Mouse (Mus musculus): ENCODE measurements around the gene Zbtb43. TPM values are rescaled to one million over a fixed set of nuclear protein-coding genes. Genes with fewer than 3 reads are reported as not detected.

The Zbtb43 gene
- polyA plus RNA-seq, 1 experiment, result 17.8 TPM

DNA sequence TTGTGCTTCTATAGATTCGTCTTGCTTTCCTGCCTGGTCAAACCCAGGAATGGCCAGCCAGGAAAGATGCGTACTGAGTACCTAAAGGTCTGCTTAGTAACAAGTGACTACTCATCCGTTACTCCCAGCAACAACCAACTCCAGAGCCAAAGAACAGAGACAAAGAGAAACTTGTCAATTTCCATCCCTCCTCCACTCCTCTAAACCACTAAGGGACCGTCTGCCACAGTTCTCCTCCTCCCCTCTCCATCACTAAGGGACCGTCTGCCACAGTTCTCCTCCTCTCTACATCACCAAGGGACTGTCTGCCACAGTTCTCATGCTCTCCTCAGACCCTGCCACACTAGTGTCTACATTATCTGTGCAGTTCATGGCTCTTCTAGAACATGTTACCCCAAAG, 3.1 kb downstream of the Zbtb43 start:
- no peaks in the 10 kb centered on the region for H3K27me3 ChIP-seq (ENCODE audit: control insufficient read depth, insufficient read depth, low read length)
- DNase-seq, result no peak
- WGBS, result 41% methylated on average over 5 of the region's 5 CpGs
- H3K4me3 ChIP-seq (replicated peaks; ENCODE audit: insufficient read depth, low read depth, low read length), result no peak overlapping the region
- H3K4me1 ChIP-seq (ENCODE audit: control insufficient read depth, insufficient read depth, low read length), result peaks cover 6% of the 10 kb centered on the region; the same call in 1 of the 2 replicates
- TF ChIP-seq CTCF (IDR thresholded peaks at IDR 0.05; ENCODE audit: borderline replicate concordance, insufficient read depth, low read depth, low read length), result no peak
- no peak for TF ChIP-seq POLR2A (IDR thresholded peaks at IDR 0.05; ENCODE audit: borderline replicate concordance, insufficient read depth, low read length)
- no peak overlapping the region for H3K27ac ChIP-seq (ENCODE audit: insufficient read depth, low read length)

DNA sequence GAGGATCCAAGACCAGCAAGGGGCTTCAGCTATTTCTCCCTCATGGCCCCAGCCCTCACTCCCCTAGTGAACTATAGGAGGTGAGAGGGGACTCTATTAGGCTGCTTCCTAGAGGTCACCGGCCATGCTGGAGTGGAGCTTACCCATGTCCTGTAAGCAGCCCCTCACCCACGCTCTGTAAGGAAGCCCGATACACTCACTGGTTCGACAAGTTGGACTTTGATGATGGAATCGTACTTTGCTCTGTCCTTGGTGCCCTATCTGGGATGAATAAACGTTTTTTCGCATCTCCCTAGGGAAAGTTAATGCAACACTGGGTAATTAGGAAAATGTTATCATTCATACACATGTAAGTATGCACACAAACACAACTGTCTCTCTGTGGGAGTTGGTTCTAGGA, 6.3 kb downstream of the Zbtb43 start:
- TF ChIP-seq CTCF (IDR thresholded peaks at IDR 0.05; ENCODE audit: borderline replicate concordance, insufficient read depth, low read depth, low read length), result no peak
- H3K27ac ChIP-seq (ENCODE audit: insufficient read depth, low read length), result no peak overlapping the region
- peaks cover 6% of the 10 kb centered on the region; the same call in 1 of the 2 replicates for H3K4me1 ChIP-seq (ENCODE audit: control insufficient read depth, insufficient read depth, low read length)
- H3K4me3 ChIP-seq (replicated peaks; ENCODE audit: insufficient read depth, low read depth, low read length), result no peak overlapping the region
- WGBS, result 91% methylated on average over 7 of the region's 7 CpGs
- DNase-seq, result no peak
- H3K27me3 ChIP-seq (ENCODE audit: control insufficient read depth, insufficient read depth, low read length), result no peaks in the 10 kb centered on the region

DNA sequence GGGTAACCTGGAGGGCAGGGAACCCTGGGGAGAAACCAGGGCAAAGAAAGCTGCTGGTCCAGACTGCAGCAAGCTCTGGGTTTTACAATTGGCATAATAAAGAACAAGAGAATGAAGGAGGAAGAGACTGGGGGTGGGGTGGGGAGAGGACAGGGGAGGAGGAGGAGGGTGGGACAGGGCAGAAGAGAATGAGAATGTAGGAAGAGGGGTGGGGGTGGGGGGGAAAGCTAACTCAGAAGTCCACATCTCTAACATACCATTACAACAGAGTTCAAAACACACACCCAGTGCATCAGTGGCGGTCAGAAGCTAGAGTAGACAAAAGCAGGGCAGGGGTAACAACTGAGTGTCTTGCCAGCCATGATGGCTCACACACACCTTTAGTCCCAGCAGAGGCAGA, 7.3 kb downstream of the Zbtb43 start:
- TF ChIP-seq POLR2A (IDR thresholded peaks at IDR 0.05; ENCODE audit: borderline replicate concordance, insufficient read depth, low read length), result no peak
- no peak for TF ChIP-seq CTCF (IDR thresholded peaks at IDR 0.05; ENCODE audit: borderline replicate concordance, insufficient read depth, low read depth, low read length)
- Histone ChIP-seq H3K27ac (ENCODE audit: insufficient read depth, low read length) (no peak overlapping the region), H3K4me3 (replicated peaks; ENCODE audit: insufficient read depth, low read depth, low read length) (no peak overlapping the region), H3K27me3 (ENCODE audit: control insufficient read depth, insufficient read depth, low read length) (no peaks in the 10 kb centered on the region), H3K4me1 (ENCODE audit: control insufficient read depth, insufficient read depth, low read length) (peaks cover 3% of the 10 kb centered on the region; the same call in 1 of the 2 replicates)
- no peak for DNase-seq
- WGBS, result 80% methylated on average over 1 of the region's 1 CpGs

DNA sequence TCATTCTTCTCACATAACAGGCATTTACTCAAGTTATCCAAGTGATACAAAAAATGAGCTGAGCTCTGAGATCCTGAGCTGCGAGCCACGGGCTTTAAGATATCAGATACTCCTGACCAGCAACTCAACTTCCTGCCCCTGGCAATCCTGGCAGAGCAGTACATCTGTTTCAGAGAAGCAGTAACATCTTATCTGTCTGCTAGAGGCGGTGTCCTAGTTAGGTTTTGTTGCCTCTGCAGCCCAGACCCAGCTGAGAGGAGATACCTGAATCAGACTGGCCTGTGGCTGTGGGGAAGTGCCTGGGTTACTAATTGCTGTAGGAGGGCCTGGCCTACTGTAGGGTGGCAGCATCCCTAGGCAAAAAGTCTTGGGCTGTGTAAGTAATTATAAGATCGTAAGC, 8.7 kb downstream of the Zbtb43 start:
- TF ChIP-seq POLR2A (IDR thresholded peaks at IDR 0.05; ENCODE audit: borderline replicate concordance, insufficient read depth, low read length), result no peak
- DNase-seq, result no peak
- no peaks in the 10 kb centered on the region for H3K27me3 ChIP-seq (ENCODE audit: control insufficient read depth, insufficient read depth, low read length)
- WGBS, result 93% methylated on average over 4 of the region's 4 CpGs
- H3K4me3 ChIP-seq (replicated peaks; ENCODE audit: insufficient read depth, low read depth, low read length), result no peak overlapping the region
- H3K4me1 ChIP-seq (ENCODE audit: control insufficient read depth, insufficient read depth, low read length), result no peaks in the 10 kb centered on the region
- H3K27ac ChIP-seq (ENCODE audit: insufficient read depth, low read length), result no peak overlapping the region

DNA sequence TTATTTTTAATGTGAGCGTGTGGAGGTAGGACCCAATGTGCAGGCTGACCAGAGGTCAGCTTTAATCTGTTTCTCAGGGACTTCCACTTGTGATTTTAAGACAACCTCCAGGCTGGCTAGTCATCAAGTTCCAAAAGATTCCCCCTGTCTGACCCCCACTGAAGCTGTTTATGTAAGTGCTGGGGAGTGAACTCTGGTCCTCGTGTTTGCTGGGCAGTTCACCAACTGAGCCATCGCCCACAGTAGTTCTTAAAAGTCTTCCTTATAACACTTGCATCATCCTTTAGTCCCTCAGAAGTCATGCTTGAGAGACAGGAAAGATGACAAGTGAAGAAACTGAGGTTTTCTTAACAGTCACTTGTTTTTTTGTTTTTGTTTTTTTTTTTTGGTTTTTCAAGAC, 11.7 kb downstream of the Zbtb43 start:
- no peak for TF ChIP-seq CTCF (IDR thresholded peaks at IDR 0.05; ENCODE audit: borderline replicate concordance, insufficient read depth, low read depth, low read length)
- TF ChIP-seq POLR2A (IDR thresholded peaks at IDR 0.05; ENCODE audit: borderline replicate concordance, insufficient read depth, low read length), result no peak
- Histone ChIP-seq H3K27me3 (ENCODE audit: control insufficient read depth, insufficient read depth, low read length) (no peaks in the 10 kb centered on the region), H3K4me3 (replicated peaks; ENCODE audit: insufficient read depth, low read depth, low read length) (no peak overlapping the region), H3K27ac (ENCODE audit: insufficient read depth, low read length) (no peak overlapping the region), H3K4me1 (ENCODE audit: control insufficient read depth, insufficient read depth, low read length) (no peaks in the 10 kb centered on the region; the same call in 1 of the 2 replicates)
- no peak for DNase-seq
- WGBS, result 77% methylated on average over 3 of the region's 3 CpGs

DNA sequence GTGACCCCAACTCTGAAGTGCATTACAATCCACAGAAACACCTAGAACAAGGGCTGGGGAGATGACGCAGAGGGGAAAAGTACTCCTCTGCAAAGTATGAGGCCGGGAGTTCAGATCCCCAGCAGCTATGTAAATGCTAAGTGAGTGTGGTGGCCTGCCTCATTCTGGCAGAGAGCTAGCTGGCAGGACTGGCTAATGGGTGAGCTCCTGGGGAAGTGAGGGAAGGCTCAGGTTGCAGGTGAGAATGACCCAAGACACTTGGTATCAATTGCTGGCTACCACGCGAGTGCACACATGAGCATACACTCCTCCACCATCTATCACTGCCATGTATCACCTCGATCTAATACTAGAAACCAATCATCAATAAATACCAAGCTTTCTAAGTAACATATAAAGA, 12.1 kb downstream of the Zbtb43 start:
- TF ChIP-seq CTCF (IDR thresholded peaks at IDR 0.05; ENCODE audit: borderline replicate concordance, insufficient read depth, low read depth, low read length) (no peak), POLR2A (IDR thresholded peaks at IDR 0.05; ENCODE audit: borderline replicate concordance, insufficient read depth, low read length) (no peak)
- no peaks in the 10 kb centered on the region for H3K27me3 ChIP-seq (ENCODE audit: control insufficient read depth, insufficient read depth, low read length)
- H3K27ac ChIP-seq (ENCODE audit: insufficient read depth, low read length), result no peak overlapping the region
- no peaks in the 10 kb centered on the region; the same call in 1 of the 2 replicates for H3K4me1 ChIP-seq (ENCODE audit: control insufficient read depth, insufficient read depth, low read length)
- DNase-seq, result no peak
- WGBS, result 94% methylated on average over 5 of the region's 5 CpGs
- no peak overlapping the region for H3K4me3 ChIP-seq (replicated peaks; ENCODE audit: insufficient read depth, low read depth, low read length)

DNA sequence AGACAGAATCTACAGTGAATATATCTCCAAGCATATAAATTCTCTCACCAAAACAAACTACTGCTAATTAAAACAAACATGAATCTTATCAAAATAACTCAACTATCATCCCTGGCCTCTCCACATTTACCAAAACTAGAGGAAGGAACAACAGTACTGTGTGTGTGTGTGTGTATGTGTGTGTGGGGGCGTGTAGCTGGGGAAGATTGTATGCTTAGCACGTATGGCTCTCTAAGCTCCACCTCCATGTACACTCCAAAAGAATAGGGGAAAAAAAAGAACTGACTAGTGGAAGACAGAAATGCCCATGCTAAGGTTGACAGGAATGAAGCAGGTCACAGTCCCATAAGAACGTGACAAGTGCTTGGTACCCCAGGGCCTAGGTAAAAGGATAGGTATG, 13.0 kb downstream of the Zbtb43 start:
- no peak for TF ChIP-seq CTCF (IDR thresholded peaks at IDR 0.05; ENCODE audit: borderline replicate concordance, insufficient read depth, low read depth, low read length)
- no peak for TF ChIP-seq POLR2A (IDR thresholded peaks at IDR 0.05; ENCODE audit: borderline replicate concordance, insufficient read depth, low read length)
- H3K4me1 ChIP-seq (ENCODE audit: control insufficient read depth, insufficient read depth, low read length), result no peaks in the 10 kb centered on the region; the same call in 1 of the 2 replicates
- H3K27ac ChIP-seq (ENCODE audit: insufficient read depth, low read length), result no peak overlapping the region
- H3K4me3 ChIP-seq (replicated peaks; ENCODE audit: insufficient read depth, low read depth, low read length), result no peak overlapping the region
- WGBS, result 89% methylated on average over 3 of the region's 3 CpGs
- no peak for DNase-seq
- no peaks in the 10 kb centered on the region for H3K27me3 ChIP-seq (ENCODE audit: control insufficient read depth, insufficient read depth, low read length)

DNA sequence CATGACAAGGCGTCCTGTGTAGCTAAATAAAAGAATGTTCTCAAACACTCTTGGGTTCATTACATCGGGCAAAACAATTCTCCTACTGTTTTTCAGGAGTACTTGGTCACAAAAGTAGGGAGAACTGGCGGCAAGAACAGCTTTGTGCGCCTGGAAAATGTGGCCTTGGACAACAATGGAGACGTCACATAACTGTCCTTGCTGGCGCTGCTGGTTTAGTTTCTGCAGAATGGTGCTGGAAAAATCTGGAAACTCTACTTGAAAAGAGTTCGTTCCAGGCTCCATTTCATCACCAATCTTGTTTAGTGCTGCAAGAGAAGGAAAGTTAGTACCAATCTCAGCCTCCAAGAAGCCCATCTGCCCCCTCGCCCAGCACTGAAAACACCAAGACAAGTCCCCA, 13.5 kb downstream of the Zbtb43 start:
- H3K27me3 ChIP-seq (ENCODE audit: control insufficient read depth, insufficient read depth, low read length), result no peaks in the 10 kb centered on the region
- WGBS, result 79% methylated on average over 8 of the region's 8 CpGs
- no peak for DNase-seq
- no peak overlapping the region for H3K4me3 ChIP-seq (replicated peaks; ENCODE audit: insufficient read depth, low read depth, low read length)
- TF ChIP-seq CTCF (IDR thresholded peaks at IDR 0.05; ENCODE audit: borderline replicate concordance, insufficient read depth, low read depth, low read length), result no peak
- no peak overlapping the region for H3K27ac ChIP-seq (ENCODE audit: insufficient read depth, low read length)
- no peaks in the 10 kb centered on the region; the same call in 1 of the 2 replicates for H3K4me1 ChIP-seq (ENCODE audit: control insufficient read depth, insufficient read depth, low read length)
